Mouse (Mus musculus): Measurements from ENCODE around the gene Ccdc33. TPM values are rescaled to one million over a fixed set of nuclear protein-coding genes. Genes with fewer than 3 reads are reported as not detected.

Ccdc33 gene
- polyA plus RNA-seq, 2 experiments = not detected

GRCm38 (mm10) chr9:58153095-58153494 lies 34.5 kb upstream of the Ccdc33 start:
- H3K9ac ChIP-seq (replicated peaks) = no peak overlapping the region
- no peaks in the 10 kb centered on the region for H3K36me3 ChIP-seq (replicated peaks; ENCODE audit: control insufficient read depth, insufficient read depth, low read depth)
- DNase-seq (ENCODE audit: low read depth in 3 of 3, low spot score in 3 of 3) (no peak), ATAC-seq (ENCODE audit: insufficient read depth) (no peak)
- no peak overlapping the region for H3K27ac ChIP-seq
- TF ChIP-seq CTCF (IDR thresholded peaks at IDR 0.05; ENCODE audit: low read depth) = no peak
- no peak for TF ChIP-seq EP300 (IDR thresholded peaks at IDR 0.05; ENCODE audit: low read depth)
- 67% methylated on average over 3 of the region's 3 CpGs for WGBS (ENCODE audit: insufficient replicate concordance)
- H3K9me3 ChIP-seq (ENCODE audit: control insufficient read depth, low read length) = no peaks in the 10 kb centered on the region
- H3K4me1 ChIP-seq (replicated peaks; ENCODE audit: control insufficient read depth in 2 of 2, insufficient read depth in 2 of 2, low read length in 1 of 2) = no peaks in the 10 kb centered on the region
- H3K4me2 ChIP-seq (ENCODE audit: low read depth) = no peak overlapping the region
- no peaks in the 10 kb centered on the region for H3K27me3 ChIP-seq (ENCODE audit: control insufficient read depth, insufficient read depth, low read length)
- H3K4me3 ChIP-seq (ENCODE audit: insufficient read depth in 1 of 2, low read depth in 2 of 2, low read length in 2 of 2) = no peak overlapping the region

- Histone ChIP-seq H3K4me3 (ENCODE audit: insufficient read depth in 1 of 2, low read depth in 2 of 2, low read length in 2 of 2) (no peak overlapping the region), H3K9me3 (ENCODE audit: control insufficient read depth, low read length) (no peaks in the 10 kb centered on the region), H3K36me3 (replicated peaks; ENCODE audit: control insufficient read depth, insufficient read depth, low read depth) (no peaks in the 10 kb centered on the region), H3K27me3 (ENCODE audit: control insufficient read depth, insufficient read depth, low read length) (no peaks in the 10 kb centered on the region), H3K4me1 (replicated peaks; ENCODE audit: control insufficient read depth in 2 of 2, insufficient read depth in 2 of 2, low read length in 1 of 2) (no peaks in the 10 kb centered on the region), H3K4me2 (ENCODE audit: low read depth) (no peak overlapping the region), H3K27ac (no peak overlapping the region), H3K9ac (replicated peaks) (no peak overlapping the region)
- DNase-seq (ENCODE audit: low read depth in 3 of 3, low spot score in 3 of 3) = no peak
- no peak for ATAC-seq (ENCODE audit: insufficient read depth)
- TF ChIP-seq EP300 (IDR thresholded peaks at IDR 0.05; ENCODE audit: low read depth) (no peak), CTCF (IDR thresholded peaks at IDR 0.05; ENCODE audit: low read depth) (no peak)
- WGBS (ENCODE audit: insufficient replicate concordance) = 47% methylated on average over 4 of the region's 4 CpGs
Observed at GRCm38 (mm10) chr9:58150733-58151361, 32.2 kb upstream of the Ccdc33 start.

- ATAC-seq (ENCODE audit: insufficient read depth) = no peak
- Histone ChIP-seq H3K4me1 (replicated peaks; ENCODE audit: control insufficient read depth in 2 of 2, insufficient read depth in 2 of 2, low read length in 1 of 2) (no peaks in the 10 kb centered on the region), H3K36me3 (replicated peaks; ENCODE audit: control insufficient read depth, insufficient read depth, low read depth) (no peaks in the 10 kb centered on the region), H3K9me3 (ENCODE audit: control insufficient read depth, low read length) (no peaks in the 10 kb centered on the region), H3K4me2 (ENCODE audit: low read depth) (no peak overlapping the region), H3K4me3 (ENCODE audit: insufficient read depth in 1 of 2, low read depth in 2 of 2, low read length in 2 of 2) (no peak overlapping the region), H3K27ac (no peak overlapping the region), H3K9ac (replicated peaks) (no peak overlapping the region), H3K27me3 (ENCODE audit: control insufficient read depth, insufficient read depth, low read length) (no peaks in the 10 kb centered on the region)
- 16% methylated on average over 2 of the region's 2 CpGs for WGBS (ENCODE audit: insufficient replicate concordance)
- no peak for DNase-seq (ENCODE audit: low read depth in 3 of 3, low spot score in 3 of 3)
- no peak for TF ChIP-seq CTCF (IDR thresholded peaks at IDR 0.05; ENCODE audit: low read depth)
- no peak for TF ChIP-seq EP300 (IDR thresholded peaks at IDR 0.05; ENCODE audit: low read depth)
Observed at GRCm38 (mm10) chr9:58148806-58149205, 30.2 kb upstream of the Ccdc33 start.

DNA sequence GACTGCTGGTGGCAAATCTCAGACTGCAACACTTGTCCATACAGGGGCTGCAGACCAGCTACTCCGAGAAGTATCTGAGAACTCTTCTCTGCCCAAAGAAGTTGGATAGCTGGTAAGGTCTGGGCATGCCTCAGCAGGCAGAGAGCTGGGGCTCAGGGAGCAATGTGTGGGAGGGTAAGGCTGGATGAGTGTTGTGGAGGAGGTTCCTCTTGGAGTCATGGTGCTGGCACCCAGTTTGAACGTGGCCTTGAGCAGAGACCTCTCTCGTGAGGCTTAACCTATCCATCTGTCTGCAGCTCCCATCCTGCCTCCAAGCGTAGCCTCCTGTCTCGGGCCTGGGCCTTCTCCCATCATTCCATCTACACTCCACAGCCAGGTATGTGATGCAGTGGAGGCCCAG lies 26.8 kb upstream of the Ccdc33 start:
- TF ChIP-seq EP300 (IDR thresholded peaks at IDR 0.05; ENCODE audit: low read depth) (no peak), CTCF (IDR thresholded peaks at IDR 0.05; ENCODE audit: low read depth) (no peak)
- Histone ChIP-seq H3K27me3 (ENCODE audit: control insufficient read depth, insufficient read depth, low read length) (no peaks in the 10 kb centered on the region), H3K9ac (replicated peaks) (no peak overlapping the region), H3K4me1 (replicated peaks; ENCODE audit: control insufficient read depth in 2 of 2, insufficient read depth in 2 of 2, low read length in 1 of 2) (no peaks in the 10 kb centered on the region), H3K4me2 (ENCODE audit: low read depth) (no peak overlapping the region), H3K27ac (no peak overlapping the region), H3K4me3 (ENCODE audit: insufficient read depth in 1 of 2, low read depth in 2 of 2, low read length in 2 of 2) (no peak overlapping the region), H3K36me3 (replicated peaks; ENCODE audit: control insufficient read depth, insufficient read depth, low read depth) (no peaks in the 10 kb centered on the region), H3K9me3 (ENCODE audit: control insufficient read depth, low read length) (no peaks in the 10 kb centered on the region)
- WGBS (ENCODE audit: insufficient replicate concordance) = 57% methylated on average over 5 of the region's 5 CpGs
- ATAC-seq (ENCODE audit: insufficient read depth) (no peak), DNase-seq (ENCODE audit: low read depth in 3 of 3, low spot score in 3 of 3) (no peak)

GRCm38 (mm10) chr9:58144664-58145063 lies 26.0 kb upstream of the Ccdc33 start:
- H3K9me3 ChIP-seq (ENCODE audit: control insufficient read depth, low read length) = no peaks in the 10 kb centered on the region
- H3K9ac ChIP-seq (replicated peaks) = no peak overlapping the region
- no peak overlapping the region for H3K4me2 ChIP-seq (ENCODE audit: low read depth)
- no peaks in the 10 kb centered on the region for H3K4me1 ChIP-seq (replicated peaks; ENCODE audit: control insufficient read depth in 2 of 2, insufficient read depth in 2 of 2, low read length in 1 of 2)
- no peaks in the 10 kb centered on the region for H3K36me3 ChIP-seq (replicated peaks; ENCODE audit: control insufficient read depth, insufficient read depth, low read depth)
- DNase-seq (ENCODE audit: low read depth in 3 of 3, low spot score in 3 of 3) (no peak), ATAC-seq (ENCODE audit: insufficient read depth) (no peak)
- TF ChIP-seq CTCF (IDR thresholded peaks at IDR 0.05; ENCODE audit: low read depth) (no peak), EP300 (IDR thresholded peaks at IDR 0.05; ENCODE audit: low read depth) (no peak)
- H3K27me3 ChIP-seq (ENCODE audit: control insufficient read depth, insufficient read depth, low read length) = no peaks in the 10 kb centered on the region
- no peak overlapping the region for H3K4me3 ChIP-seq (ENCODE audit: insufficient read depth in 1 of 2, low read depth in 2 of 2, low read length in 2 of 2)
- no peak overlapping the region for H3K27ac ChIP-seq
- WGBS (ENCODE audit: insufficient replicate concordance) = 54% methylated on average over 1 of the region's 1 CpGs

All from liver, embryonic 14.5 days (tissue).